Mouse (Mus musculus): Measurements from ENCODE around the gene Ino80.
A peak's percentile ranks its signal among the peaks of the same experiment; 100 is the strongest.

The Ino80 gene

DNA sequence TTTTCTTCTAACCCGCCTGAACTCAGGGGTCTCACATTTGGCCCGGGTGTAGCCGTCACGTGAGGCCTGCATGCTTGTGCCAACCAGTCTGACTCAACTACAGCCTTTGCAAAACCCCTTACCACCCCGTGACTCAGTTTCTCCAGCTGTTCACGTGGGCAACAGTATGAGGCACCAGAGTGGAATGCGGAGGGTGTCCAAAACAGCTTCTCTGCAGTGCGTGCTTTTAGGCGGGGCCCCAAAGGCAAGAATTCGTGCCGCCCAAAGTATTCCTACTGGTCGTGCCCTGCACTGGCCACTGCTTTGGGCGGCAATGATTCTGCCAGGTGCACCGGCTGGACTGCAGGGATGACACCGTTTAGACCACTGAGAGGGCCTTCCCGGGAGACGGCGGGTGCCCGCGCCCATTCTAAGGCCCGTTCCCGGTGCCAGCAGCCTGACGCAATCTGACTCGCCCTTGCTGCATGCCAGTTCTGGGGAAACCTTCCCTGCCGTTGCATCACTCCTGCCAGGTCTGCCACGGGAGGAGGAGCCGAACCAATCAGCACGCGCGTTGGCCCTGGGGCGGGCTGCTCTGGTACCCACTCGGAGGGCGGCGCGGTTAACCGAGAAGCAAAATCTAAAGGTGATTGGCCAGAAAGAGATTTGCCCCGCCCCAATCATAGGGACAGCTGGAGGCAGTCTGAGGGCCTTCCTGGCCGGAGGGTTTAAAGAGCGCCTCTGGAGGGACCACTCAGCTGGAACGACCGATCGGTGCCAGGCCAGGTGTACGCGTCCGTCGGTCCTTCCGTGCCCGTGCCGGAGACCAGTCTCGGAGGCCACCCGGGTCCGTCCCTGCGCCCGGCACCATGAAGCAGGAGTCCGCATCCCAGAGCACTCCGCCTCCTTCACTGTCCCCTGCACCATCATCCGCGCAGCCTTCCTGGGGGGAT is 126.7 kb downstream of the Ino80 start, which contains the start of gene Chac1:
Gene Chac1 (plus strand): TSS at position 675 of the 932 bp plus-strand sequence.
- peak; percentile 53 to 57 for DNase-seq

DNA sequence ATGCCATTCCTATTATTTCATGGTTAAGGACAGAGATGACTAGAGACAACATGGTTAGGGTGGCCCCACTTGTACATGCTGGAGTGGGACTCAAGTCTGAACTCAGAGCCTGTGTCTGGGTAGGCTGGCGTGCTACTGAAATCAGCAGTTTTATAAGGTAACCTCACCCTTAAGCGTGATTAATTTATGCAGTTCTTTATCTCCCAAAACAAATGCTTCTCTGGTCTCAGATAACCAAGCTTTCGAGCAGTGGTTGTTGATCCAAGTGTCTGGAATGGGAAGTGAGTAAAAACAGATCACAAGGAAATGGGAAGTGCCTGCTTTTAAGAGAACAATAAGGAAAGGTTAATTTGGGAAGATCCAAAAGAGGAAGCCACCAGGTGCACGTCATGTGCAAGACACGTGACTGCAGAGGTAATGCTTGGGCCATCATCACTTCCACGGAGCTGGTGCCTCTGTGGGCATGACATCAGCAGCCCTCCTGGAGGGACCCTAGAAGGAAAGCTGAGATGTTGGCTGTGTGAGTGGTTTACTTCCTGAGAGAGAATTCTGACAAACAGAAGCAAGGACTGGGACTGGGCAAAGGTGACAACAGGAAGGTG is 132.8 kb downstream of the Ino80 start:
- no peak for DNase-seq

DNA sequence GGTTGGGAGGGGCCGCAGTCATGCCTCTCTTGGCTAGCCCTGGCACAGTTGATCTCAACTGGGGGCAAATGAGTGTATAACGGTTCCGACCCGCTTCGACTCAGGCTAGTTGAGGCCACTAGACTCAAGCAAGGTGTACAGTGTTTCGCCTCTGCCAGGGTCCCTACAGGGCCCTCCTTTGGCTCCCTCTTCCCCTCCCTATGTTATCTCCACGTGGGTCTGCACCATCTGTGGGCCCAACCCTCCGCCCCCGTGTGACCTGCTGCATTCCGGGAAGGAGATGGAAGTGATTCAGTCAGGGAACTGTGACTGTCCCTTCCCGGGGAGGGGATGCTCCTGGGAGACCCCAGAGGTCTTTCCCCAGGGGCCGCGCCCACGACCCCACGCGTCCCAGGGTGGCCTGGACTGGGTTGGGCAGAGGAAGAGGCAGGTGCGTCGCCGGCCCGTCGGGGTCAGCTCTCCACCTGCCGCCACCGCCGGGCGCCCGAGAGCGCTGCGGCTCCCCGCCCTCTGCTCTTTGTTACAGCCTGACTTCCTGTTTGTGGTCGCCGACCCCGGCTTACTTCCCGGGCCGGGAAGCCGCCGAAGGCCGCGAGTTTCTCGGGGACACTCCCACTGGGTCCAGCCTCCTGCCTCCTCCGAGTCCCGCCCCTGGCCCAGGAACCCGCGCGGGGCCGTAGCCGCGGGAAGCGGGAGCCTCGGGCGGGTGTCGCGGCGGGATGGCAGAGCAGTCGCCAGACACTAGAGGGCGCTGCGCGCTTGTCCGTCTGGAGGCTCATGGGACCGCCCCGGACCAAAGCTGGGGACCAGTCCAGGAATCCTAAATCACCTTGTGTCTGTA is 139.8 kb downstream of the Ino80 start:
- DNase-seq, result peak; percentile 77 to 85

DNA sequence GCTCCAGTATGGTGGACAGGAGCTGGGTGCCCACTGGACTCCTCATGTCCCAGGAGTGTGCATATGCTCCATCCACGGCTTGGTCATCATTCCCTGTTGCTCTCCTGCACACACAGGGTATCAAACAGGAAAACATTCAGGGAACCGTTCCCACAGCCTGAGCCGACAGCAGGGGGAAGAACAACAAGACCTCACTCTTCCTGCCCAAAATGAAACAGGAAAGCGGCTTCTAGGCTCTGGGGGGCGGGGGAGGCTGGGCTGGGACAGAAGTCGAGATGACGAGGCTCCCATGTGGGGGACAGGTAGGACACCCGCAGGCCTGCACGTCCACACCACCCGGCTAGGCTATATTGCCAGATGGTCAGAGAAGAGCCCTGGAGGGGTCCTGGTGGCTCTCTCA is 141.0 kb downstream of the Ino80 start:
- no peak for DNase-seq

DNA sequence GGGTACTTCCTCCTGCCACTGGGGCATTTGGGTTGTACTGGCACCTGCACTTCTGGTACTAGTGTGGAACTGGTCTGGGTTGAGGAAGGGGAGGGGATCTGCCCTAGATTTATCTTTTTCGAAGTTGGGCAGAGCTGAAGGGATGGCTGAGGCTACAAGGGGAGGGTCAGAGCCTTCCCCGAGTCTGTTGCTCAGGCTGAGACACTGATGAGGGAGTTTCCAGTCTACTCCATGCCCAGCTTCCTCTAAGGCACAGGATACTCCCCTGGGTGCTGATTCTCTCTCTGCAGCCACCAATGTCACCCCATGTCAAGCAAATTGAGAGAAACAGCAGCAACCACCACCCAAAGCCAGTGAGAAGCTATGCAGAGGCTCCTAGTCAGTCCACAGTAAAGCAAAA is 141.5 kb downstream of the Ino80 start:
- no peak for DNase-seq

DNA sequence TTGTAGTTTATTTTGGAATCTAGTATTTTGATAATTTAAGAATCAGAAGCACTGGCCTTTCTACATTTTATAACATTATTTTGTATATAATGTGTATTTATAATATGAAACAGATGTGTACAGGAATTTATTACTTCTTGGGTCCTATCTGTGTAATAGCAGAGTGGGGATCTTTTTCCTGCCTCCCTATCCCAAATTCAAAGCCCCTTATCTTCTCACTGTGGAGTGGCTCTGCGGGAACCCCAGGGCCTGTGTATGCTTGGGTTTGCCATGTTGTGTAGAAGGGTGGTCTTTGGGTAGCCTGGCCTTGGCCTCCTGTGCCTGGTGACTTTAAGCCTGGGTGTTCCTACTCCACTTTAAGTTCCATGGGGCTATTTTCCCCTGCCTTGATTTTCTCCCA is 142.0 kb downstream of the Ino80 start:
- DNase-seq, result no peak

DNA sequence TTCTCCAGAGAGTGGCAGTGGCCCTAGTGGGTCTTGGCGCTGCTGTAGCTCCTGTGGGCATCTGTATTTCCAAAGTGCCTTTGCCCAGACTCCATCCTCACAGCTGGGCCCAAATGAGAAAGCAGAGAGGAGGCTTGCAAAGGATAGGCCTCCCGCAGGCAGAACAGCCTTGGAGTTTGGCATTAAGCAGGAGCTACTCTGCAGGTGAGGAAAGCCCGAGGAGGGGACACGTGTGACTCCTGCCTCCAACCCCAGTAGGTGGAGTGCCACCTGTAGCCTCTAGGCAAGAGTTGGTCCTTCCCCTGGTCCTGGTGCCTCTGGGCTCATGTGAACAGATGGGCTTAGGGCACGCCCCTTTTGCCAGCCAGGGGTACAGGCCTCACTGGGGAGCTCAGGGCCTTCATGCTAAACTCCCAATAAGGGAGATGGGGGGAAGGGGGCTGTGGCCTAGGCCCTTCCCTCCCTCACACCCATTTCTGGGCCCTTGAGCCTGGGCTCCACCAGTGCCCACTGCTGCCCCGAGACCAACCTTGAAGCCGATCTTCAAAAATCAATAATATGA is 142.4 kb downstream of the Ino80 start:
- no peak for DNase-seq

DNA sequence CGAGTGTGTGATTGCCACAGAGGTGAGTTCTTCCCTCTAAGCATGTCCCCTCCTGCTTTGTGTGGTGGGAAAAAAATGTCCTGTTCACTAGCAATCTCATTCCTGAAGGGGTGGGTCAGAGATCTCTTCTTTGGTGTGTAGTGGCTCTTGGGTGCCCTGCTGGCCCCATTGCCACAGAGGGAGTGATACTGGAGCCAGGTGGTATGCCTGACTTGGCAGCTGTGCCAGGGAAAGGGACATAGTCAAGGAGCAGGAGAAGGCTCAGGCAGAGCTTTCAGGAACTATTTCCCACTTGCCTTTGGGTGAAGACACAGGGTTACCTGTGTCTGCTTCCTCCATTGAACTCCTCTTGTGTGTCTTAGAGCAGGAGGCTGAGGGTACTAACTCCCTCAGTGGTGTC is 143.4 kb downstream of the Ino80 start:
- DNase-seq, result no peak

DNA sequence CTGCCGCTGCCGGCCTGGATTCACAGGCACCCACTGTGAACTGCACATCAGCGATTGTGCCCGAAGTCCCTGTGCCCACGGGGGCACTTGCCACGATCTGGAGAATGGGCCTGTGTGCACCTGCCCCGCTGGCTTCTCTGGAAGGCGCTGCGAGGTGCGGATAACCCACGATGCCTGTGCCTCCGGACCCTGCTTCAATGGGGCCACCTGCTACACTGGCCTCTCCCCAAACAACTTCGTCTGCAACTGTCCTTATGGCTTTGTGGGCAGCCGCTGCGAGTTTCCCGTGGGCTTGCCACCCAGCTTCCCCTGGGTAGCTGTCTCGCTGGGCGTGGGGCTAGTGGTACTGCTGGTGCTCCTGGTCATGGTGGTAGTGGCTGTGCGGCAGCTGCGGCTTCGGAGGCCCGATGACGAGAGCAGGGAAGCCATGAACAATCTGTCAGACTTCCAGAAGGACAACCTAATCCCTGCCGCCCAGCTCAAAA is 145.3 kb downstream of the Ino80 start:
- DNase-seq, result no peak

DNA sequence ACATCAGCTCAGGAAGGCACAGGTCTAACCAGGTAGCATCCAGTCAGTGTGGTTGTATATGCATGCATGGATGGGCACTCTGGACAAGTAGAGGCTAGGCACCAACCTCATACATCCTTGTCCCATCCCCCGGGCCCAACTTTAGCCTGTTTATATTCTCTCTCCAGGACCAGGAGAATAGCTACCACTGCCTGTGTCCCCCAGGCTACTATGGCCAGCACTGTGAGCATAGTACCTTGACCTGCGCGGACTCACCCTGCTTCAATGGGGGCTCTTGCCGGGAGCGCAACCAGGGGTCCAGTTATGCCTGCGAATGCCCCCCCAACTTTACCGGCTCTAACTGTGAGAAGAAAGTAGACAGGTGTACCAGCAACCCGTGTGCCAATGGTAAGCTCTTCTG is 146.7 kb downstream of the Ino80 start:
- DNase-seq, result no peak

DNA sequence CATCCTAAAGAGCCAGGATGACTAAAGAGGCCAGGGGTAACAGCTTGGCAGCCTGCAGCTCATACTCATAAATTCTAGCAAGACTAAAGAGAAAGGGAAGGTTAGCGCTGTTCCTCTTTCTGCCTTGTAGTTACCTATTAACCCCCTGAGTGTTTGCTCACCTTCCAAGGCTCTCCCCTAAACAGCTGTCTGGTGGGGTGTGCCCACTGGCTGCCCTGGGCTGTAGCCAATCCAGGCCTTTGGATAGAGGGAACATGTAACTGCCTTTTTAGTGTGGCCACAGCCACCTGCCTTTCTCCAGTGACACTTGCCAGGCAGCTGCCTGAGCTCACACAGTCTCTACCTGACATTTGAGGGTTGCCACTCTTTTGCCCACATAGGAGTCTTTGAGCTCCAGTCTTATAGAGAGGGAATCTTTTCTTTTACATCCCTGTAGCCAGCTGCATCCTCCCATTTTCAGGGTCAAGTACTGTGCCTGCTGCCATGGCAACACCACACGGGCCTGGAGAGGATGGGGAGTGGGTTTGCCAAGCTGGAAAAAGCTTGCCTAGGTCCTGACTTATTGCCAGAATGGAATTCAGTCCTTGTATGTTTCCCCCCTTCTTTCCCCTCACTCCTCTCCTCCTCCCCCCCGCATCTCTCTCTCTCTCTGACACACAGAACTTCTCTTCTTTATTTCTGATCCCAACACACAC is 148.2 kb downstream of the Ino80 start:
- DNase-seq, result no peak

DNA sequence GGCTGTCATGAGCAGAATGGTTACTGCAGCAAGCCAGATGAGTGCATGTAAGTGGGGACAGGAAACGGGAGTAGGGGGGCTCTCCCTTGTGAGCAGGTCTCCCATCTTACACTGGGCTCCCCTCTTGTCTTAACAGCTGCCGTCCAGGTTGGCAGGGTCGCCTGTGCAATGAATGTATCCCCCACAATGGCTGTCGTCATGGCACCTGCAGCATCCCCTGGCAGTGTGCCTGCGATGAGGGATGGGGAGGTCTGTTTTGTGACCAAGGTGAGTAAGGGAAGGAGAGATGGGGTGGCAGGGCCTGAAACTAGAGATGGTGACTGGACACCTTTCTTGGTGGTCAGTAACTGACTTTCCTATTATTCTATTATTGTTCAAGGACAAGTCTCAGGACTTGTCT is 148.9 kb downstream of the Ino80 start:
- DNase-seq, result no peak

DNA sequence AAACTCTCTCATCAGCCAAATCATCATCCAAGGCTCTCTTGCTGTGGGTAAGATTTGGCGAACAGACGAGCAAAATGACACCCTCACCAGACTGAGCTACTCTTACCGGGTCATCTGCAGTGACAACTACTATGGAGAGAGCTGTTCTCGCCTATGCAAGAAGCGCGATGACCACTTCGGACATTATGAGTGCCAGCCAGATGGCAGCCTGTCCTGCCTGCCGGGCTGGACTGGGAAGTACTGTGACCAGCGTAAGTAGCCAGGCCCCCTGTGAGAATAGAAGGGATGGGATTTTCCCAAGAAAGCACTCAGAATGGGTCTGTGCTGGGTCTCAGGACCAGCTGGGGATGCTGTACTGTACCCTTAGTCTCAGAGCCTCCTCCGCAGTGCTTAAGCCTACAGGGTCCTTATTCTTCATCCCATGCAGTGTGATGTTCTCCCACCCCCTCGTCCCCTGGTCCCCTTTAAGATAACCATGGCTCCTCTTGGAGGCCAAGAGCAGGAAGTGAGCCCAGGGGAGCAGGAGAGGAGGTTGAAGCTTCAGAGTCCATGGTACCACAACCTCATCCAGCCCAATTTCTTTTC is 149.5 kb downstream of the Ino80 start:
- no peak for DNase-seq

DNA sequence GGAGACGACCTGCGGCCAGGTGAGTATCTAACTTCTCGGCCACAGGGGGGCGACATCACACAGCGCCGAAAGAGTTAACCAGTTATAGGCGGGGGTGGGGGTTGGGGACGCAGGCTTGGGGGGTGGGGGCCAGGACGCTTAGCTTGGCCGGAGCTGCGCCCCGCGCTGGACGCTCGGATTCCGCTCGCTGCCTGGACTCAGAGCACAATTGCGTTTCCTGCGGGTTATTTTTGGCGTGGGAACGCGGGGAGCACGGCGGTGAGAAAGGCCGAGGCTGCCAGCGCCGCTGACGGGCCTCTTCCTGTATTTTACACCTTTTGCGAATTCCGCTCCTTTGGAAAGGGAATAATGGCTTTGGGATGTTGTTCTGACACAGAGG is 150.4 kb downstream of the Ino80 start:
- no peak for DNase-seq

DNA sequence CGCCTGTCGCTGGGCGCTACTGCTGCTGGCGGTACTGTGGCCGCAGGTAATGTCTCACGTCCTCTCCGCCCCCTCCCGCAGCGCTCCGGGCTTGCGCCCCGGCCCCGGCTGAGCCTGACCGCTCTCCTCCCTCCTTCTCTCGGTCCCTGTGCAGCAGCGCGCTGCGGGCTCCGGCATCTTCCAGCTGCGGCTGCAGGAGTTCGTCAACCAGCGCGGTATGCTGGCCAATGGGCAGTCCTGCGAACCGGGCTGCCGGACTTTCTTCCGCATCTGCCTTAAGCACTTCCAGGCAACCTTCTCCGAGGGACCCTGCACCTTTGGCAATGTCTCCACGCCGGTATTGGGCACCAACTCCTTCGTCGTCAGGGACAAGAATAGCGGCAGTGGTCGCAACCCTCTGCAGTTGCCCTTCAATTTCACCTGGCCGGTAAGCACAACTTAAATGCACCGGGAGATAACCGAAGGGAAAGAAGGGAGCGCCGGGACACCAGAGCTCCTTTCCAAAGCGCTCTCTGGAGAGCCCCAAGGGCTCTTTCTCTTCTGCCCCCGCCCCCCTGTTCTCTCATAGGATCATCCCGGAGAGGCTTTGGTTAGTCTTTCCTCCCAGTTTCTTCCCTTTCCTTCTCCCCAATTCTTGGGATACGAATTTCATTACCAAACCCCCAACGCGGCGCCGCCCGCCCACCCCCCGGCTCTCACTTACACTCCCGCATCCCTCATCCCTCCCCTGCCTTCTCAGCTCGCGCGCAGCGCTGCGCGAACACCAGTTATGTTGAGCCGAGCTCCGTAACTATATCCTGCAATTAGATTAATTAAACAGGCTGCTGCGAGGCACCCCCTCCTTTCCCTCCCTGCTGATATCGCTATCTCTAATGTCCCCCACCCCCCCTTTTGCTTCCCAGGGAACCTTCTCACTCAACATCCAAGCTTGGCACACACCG is 151.1 kb downstream of the Ino80 start:
- no peak for DNase-seq

DNA sequence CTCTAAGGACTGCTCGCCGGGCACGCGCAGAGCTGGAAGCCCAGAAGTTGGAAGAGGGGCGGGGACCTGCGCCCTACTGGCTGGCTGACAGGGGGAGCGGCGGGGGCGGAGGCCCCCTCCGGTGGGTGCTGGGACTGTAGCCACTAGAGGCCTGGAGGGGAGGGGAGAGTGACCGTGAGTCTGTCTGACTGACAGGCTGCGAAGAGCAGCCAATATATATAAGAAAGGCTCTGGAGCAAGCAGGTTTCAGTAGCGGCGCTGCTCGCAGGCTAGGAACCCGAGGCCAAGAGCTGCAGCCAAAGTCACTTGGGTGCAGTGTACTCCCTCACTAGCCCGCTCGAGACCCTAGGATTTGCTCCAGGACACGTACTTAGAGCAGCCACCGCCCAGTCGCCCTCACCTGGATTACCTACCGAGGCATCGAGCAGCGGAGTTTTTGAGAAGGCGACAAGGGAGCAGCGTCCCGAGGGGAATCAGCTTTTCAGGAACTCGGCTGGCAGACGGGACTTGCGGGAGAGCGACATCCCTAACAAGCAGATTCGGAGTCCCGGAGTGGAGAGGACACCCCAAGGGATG is 151.8 kb downstream of the Ino80 start, which contains the start of gene Dll4:
Gene Dll4 (plus strand): TSS at position 217 of the 576 bp plus-strand sequence.
- no peak for DNase-seq

DNA sequence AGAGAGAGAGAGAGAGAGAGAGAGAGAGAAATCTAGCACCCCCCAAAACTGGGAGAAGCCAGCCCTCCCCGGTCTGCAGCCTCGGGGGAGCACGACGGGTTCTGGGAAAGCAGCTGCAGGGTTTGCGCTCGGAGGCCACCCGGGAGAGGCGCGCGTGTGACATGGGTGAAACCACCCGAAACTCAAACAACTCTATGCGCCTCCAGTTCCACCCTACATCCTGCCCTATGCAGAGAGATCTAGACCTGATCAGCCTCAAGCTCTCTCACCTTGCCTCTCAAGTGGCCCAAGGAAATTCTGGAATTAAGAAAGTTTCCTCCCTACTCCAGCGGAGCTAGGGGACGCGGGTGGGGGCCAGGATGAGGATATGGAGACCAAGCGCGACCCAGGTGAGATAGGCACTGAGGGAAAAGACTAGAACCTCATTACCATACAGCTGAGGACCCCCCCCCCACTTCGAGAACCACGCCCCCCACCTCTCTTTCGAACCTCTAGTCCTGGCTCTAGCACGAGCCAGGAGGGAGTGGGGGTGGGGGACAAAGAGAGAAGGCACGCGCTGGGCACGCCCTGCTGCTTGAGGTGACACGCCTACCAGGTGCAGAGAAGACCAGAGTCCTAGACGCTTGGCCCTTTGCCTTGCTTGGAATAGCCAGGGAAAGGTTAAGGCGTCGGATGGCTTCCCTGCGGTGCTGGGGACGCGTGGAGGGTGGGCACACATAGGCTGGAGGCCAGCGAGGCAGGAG is 152.7 kb downstream of the Ino80 start:
- no peak for DNase-seq

DNA sequence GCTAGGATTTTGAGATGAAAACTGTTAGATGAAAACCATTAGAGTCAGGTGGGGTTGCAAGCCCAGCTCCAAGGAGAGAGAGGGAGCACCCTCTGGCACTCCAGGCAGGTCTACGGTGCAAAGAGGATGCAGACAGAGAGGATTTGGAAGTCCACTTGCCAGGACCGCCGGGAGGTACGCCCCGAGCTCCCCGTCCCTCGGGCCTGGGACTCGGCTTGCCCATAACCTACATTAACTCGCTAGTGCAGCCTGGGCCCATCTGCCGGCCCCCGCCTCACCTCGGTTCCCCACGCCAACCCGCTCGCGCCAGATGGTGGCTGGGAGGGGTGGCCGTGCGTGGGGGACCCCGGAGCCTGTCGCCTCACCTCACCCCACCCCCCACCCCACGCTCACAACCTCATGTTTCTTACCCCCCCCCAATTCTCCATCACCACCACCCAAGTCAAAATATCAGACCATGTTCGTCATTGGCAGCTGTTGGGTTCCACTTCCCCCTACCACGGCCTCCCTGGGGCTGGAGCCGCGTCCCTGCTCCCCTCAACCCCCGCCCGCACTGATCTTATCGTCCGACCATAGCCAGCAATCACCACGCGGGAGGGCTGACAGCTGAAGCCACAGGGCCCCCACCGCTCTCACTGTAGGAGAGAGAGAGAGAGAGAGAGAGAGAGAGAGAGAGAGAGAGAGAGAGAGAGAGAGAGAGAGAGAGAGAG is 153.5 kb downstream of the Ino80 start:
- DNase-seq, result no peak
